Mouse (Mus musculus) spleen, adult 18-20 months (tissue): ENCODE results near the gene Kcnj6.
A peak's percentile ranks its signal among the peaks of the same experiment; 100 is the strongest.

Experiments used
- DNase-seq, 2 experiments: peaks; one replicate each; pipeline ENCODE4 v3.0.0; 2022; ENCODE audit warnings: mixed read lengths in 2 of 2

Kcnj6 gene

GRCm38 (mm10) chr16:94765129-94765528 lies 232.4 kb downstream of the Kcnj6 start:
- DNase-seq: no peak

DNA sequence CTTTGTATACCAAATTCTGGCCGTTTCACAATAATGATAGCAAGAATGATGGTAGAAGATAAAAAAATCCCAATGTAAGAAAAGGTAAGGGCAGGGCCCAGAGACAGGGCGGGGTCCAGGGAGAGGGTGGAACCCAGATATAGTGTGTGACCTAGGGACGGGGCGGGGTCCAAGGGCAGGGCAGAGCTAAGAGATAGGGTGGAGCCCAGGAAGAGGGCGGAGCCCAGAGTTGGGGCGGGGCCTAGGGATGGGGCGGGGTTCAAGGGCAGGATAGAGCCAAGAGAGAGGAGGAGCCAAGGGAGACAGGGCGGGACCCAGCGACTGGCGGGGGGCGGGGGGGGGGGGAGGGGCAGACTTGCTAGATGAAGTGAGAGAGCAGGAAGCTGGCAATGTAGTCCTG lies 236.8 kb downstream of the Kcnj6 start:
- no peak for DNase-seq

DNA sequence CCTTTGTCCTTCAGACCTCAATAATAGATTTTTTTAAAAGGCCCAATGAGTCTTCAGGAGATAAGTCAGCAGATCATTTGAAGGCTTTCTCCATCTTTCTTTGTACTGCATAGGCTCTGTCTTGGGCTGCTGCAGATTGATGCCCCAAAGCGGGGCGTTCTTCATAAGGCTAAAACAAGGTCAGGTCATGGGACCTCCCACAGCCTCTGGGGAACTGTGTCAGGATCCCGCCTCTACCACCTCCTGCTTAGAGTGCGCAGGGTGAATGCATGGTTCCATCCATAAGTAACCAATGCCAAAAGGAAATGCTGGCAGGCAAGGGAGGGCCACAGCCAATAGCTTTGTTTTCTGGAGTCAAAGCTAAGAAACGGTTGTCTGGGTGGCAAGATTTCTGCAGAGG lies 237.7 kb downstream of the Kcnj6 start:
- no peak for DNase-seq

DNA sequence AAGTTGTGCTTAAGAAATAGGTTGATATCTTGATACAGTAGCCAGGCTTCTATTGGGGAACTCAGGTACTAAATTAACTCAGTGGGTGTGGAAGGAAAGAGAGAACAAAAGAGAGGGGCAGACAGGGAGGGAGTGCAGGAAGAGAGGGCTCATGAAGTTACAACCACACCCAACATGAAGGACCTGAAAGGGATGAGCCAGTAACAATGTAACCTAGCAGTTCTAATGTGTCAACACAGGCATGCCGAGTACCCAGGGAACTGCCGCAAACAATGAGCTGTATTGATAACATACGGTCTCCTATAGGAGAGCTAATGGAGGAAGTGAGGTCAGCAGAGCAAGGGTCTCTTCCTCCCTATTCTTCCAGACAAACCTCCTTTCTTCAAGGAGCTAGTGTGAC lies 238.9 kb downstream of the Kcnj6 start:
- no peak for DNase-seq

DNA sequence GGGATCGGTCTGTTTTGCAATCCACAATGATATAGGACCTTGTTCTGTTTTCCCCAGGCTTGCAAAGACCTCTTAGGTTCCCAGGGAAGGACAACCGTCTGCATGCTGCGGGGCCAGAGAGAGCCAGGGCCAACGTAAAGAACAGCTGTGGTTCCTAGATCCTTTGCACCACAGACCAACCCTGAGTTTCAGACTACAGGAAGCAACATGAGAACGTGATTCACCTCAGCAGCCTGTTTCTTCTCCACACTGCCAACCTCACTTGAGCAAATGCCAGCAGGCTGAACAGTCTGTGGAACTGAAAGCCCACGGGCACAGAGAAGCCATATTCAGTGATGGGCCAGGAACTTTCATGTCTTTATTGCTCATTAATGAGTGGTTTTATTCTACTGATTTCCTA lies 241.1 kb downstream of the Kcnj6 start:
- DNase-seq: no peak

DNA sequence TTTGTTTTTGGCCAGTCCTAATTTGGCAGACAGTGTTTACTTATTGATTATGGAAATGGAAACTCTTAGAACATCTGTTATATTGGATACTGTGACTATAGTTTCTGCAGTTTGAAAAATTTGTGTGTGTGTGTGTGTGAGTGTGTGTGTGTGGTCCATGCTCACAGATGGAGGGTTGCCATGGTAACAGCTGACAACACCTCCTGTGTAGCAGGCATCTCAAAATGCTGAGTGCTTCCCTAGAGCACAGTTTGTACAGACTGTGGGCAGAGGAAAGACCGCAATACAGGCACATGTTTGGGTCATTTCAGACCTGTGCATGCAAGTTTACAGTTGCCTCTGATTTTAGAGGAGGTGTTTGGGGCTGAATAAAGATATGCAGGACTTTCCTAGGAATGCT lies 244.0 kb downstream of the Kcnj6 start:
- DNase-seq: no peak

DNA sequence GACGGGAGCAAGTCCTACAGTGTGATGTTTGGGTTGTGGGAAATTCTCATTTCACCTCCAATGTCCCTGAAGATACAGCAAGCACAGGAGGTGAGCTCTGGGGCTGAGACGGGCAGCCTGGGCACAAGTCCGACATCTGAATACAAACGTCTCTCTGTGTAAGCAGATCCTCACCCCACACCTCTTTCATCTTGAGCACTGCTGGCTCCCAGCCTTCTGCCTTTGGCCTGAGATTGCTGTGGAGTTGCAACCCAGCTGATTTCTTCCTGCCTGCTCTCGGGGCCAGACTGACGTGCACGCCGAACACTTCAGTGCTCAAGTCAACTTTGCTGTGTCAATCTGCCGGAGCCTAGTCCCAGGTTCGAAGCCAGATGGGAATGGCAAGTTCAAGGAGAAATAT lies 244.7 kb downstream of the Kcnj6 start:
- DNase-seq: no peak

DNA sequence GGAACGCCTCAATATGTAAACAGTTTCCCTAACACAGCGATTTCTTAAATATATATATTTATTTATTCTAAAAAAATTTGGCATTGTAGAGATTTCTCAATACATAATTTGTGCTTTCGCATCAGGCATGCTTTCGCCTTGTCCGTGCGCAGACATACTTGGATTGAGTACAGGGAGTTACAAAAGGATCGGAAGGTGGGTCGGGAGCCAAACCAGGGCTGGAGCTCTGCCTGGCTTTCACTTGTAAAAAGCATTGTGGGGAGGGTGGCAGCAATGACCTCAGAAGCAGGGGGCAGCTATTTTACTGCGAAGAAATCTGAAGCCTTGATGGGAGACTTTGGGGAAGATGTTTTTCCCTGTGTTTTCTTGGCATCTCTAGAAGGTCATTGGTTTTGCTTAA lies 252.5 kb downstream of the Kcnj6 start:
- no peak for DNase-seq

- no peak for DNase-seq
These were observed 253.5 kb downstream of the Kcnj6 start for GRCm38 (mm10) chr16:94743853-94744501.

GRCm38 (mm10) chr16:94737359-94737687 lies 260.2 kb downstream of the Kcnj6 start:
- DNase-seq: no peak

GRCm38 (mm10) chr16:94736462-94737358 lies 260.8 kb downstream of the Kcnj6 start:
- no peak for DNase-seq

- DNase-seq: no peak
These were observed 262.0 kb downstream of the Kcnj6 start for GRCm38 (mm10) chr16:94735472-94735871.

DNA sequence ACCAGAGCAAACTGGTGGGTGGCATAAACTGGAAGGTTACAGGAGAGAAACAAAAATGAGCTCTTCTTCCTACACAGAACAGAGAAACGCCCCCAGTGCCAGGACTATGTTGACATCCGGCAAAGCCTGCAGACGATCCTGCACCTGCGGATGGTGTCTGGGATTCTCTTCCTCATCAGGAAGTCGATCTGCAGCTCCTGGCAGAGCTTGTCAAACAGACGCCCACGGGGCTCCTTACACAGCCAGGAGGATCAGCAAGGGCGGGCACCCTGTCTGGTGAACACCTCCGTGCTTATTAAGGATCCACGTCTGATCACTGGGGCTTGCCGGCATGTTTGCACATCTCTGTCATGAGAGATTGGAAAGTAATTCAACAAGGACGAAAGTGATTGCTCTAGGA lies 266.5 kb downstream of the Kcnj6 start:
- DNase-seq: no peak

GRCm38 (mm10) chr16:94729236-94729635 lies 268.3 kb downstream of the Kcnj6 start:
- DNase-seq: no peak

DNA sequence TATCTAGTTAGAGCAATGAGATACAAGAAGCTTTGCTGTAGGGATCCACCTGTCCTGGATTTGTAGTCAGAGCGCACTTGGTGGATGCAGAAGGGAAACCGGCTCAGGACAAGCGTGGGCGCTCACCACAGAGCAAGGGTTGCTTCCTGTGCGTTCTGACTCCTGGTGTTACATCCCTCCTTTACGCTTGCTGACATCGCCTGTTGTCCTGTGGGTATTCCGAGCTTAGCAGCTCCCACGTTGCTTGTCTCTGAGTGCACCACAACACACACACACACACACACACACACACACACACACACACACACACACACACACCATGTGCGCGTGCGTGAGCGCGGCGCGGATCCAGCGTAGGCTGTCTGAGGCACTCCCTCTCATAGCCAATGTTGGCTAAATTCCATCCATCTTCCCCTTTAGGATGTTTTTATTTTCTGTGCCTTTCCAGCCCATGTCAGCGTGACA lies 272.7 kb downstream of the Kcnj6 start:
- DNase-seq: peak in 1 of 2 experiments; percentile 13

GRCm38 (mm10) chr16:94724061-94724596 lies 273.4 kb downstream of the Kcnj6 start:
- peak; percentile 51 to 61 for DNase-seq

- DNase-seq: no peak
These were observed 274.6 kb downstream of the Kcnj6 start for GRCm38 (mm10) chr16:94722936-94723335.

DNA sequence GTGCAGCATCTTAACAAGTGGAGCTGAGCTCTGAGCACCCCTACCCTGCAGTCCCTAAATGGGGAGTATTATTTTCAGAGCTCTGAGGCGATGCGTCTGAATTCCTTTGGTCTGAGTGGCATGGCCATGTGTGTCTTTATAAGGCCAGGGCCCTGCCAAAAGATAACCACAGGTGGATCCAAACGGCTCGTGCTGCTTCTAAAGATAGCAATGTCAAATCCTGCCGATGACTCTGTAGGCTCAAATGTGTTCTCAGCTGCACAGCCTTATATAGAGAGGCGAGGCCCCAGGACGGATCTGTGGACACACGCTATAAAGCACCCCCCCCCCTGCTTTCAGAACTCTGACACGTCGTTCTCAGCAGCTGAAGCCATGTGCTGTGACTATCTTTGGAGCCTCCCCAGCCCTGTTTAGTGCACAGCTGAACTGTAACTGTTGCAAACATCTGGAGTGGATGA lies 275.9 kb downstream of the Kcnj6 start:
- no peak for DNase-seq

- no peak for DNase-seq
These were observed 276.9 kb downstream of the Kcnj6 start for GRCm38 (mm10) chr16:94720476-94721153.

- no peak for DNase-seq
These were observed 278.0 kb downstream of the Kcnj6 start for GRCm38 (mm10) chr16:94719488-94719887.

GRCm38 (mm10) chr16:94718919-94719318 lies 278.6 kb downstream of the Kcnj6 start:
- no peak for DNase-seq

DNA sequence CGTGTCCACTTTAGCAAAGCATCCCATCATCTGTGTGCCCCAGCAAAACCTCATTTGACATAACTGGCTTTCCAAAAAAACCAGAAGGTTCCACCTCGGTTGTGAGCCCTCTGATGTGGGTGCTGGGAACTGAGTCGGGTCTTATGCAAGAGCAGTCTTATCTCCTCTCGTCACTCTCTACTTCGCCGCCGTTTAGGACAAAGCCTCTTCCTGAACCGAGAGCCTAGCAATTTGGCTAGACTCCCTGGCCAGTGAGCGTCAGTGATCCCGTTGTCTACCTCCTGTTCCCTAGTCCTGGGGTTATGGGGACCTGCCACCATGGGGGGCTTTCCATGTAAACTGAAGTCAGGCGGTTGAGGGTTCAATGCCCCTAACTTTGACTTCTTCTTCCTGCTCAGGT lies 280.4 kb downstream of the Kcnj6 start:
- no peak for DNase-seq

DNA sequence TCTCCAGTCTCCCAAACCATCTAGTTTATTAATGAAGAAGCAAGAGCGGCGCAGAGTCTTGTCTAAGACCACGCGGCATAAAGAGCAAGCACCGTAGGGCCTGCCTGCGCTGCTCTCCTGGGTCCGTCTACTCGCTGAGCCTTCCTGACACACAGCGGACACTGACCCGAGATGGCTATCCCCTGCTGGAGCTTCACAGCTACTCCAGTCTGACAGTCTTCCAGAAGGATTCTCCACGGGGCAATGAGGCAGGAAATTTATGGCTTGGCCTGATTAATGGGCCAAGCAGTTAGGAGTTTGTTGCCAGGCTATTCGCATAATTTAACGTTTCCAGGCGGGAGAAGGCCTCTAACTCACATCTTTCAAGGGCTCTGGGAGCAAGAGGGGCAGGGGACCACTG lies 283.0 kb downstream of the Kcnj6 start:
- no peak for DNase-seq
